Mouse (Mus musculus): ENCODE measurements around the gene Lactbl1. TPM values are rescaled to one million over a fixed set of nuclear protein-coding genes. Genes with fewer than 3 reads are reported as not detected.

Gene Lactbl1
- total RNA-seq, 2 experiments from 2014 or later = not detected

- DNase-seq (ENCODE audit: low spot score in 2 of 2) = no peak
- intact Hi-C loops (cut with DNase I) = no loop called here
Observed at GRCm38 (mm10) chr4:136667757-136668156, 45.3 kb downstream of the Lactbl1 start.

GRCm38 (mm10) chr4:136672335-136673090 is 50.1 kb downstream of the Lactbl1 start:
- intact Hi-C loops (cut with DNase I) = loop anchor here (10.0 kb wide), 1 partner anchor 402 kb away; no protein-coding TSS in a partner anchor
- no peak for DNase-seq (ENCODE audit: low spot score in 2 of 2)

- intact Hi-C loops (cut with DNase I) = loop anchor here (10.0 kb wide), 1 partner anchor 399 kb away; no protein-coding TSS in a partner anchor
- DNase-seq (ENCODE audit: low spot score in 2 of 2) = no peak
Observed at GRCm38 (mm10) chr4:136675439-136675838, 53.0 kb downstream of the Lactbl1 start.

- intact Hi-C loops (cut with DNase I) = loop anchor here (1.0 to 10.0 kb wide), 3 partner anchors 163 to 396 kb away; no protein-coding TSS in a partner anchor
- DNase-seq (ENCODE audit: low spot score in 2 of 2) = peak; percentile 88 to 94
Observed at GRCm38 (mm10) chr4:136678480-136678879, 56.1 kb downstream of the Lactbl1 start.

- no peak for DNase-seq (ENCODE audit: low spot score in 2 of 2)
- intact Hi-C loops (cut with DNase I) = loop anchor here (2.0 to 10.0 kb wide), 2 partner anchors 198 to 396 kb away; no protein-coding TSS in a partner anchor
Observed at GRCm38 (mm10) chr4:136679221-136679620, 56.8 kb downstream of the Lactbl1 start.

GRCm38 (mm10) chr4:136680641-136681040 is 58.2 kb downstream of the Lactbl1 start:
- intact Hi-C loops (cut with DNase I) = no loop called here
- DNase-seq (ENCODE audit: low spot score in 2 of 2) = no peak

GRCm38 (mm10) chr4:136684485-136684884 is 62.1 kb downstream of the Lactbl1 start:
- intact Hi-C loops (cut with DNase I) = no loop called here

GRCm38 (mm10) chr4:136685431-136685869 is 63.0 kb downstream of the Lactbl1 start:
- intact Hi-C loops (cut with DNase I) = loop anchor here (5.0 kb wide), 1 partner anchor 372 kb away; no protein-coding TSS in a partner anchor
- no peak for DNase-seq (ENCODE audit: low spot score in 2 of 2)

More at GRCm38 (mm10) chr4:136684485-136684884, 62.1 kb downstream of the Lactbl1 start:
- no peak for DNase-seq (ENCODE audit: low spot score in 2 of 2)

GRCm38 (mm10) chr4:136688113-136688512 is 65.7 kb downstream of the Lactbl1 start:
- DNase-seq (ENCODE audit: low spot score in 2 of 2) = no peak
- intact Hi-C loops (cut with DNase I) = loop anchor here (5.0 kb wide), 1 partner anchor 369 kb away; no protein-coding TSS in a partner anchor

Small RNA genes lying within 50 kb of the gene (microRNA-seq; reads per million reads assigned to microRNA genes)
- gene Gm22180 = 0 reads per million in 2 experiments

Other genes with a start within 250 kb of the Lactbl1 start
- 1 to 10 TPM; 3.8 to 7.4 TPM for gene Htr1d, start 199.1 kb upstream of the Lactbl1 start, total RNA-seq (2021)
- under 1 TPM; 0.34 to 0.43 TPM for gene 6030445D17Rik, start 160.4 kb upstream of the Lactbl1 start, total RNA-seq (2021)
- gene Luzp1, start 152.9 kb upstream of the Lactbl1 start, total RNA-seq (2021) = 10 to 100 TPM; 80.2 to 85.7 TPM
- 10 to 100 TPM; 93.2 to 97.2 TPM for gene Kdm1a, start 19.9 kb upstream of the Lactbl1 start, total RNA-seq (2021)
- not detected for gene Tex46, start 12.2 kb upstream of the Lactbl1 start, total RNA-seq (2021)
- 10 to 100 TPM; 15.2 to 21.4 TPM for gene Ephb2, start 213.4 kb downstream of the Lactbl1 start, total RNA-seq (2021)